Mouse (Mus musculus) kidney, embryonic 16.5 days (tissue): ENCODE results near the gene Pip5k1a. TPM values are rescaled to one million over a fixed set of nuclear protein-coding genes. Genes with fewer than 3 reads are reported as not detected.
"Not testable (repeated sequence)": the region's sequence is repeated elsewhere in the genome, so short reads cannot be mapped to it uniquely, and the experiment has no call there.

Experiments
- ATAC-seq: fragments of 200-750 bp; cut with Nextera tagmentation; 2 replicates; pipeline ENCODE4 v1.8.0; 2017; ENCODE audit warnings: moderate TSS enrichment; ENCODE audit not compliant: low FRiP score, low TSS enrichment
- H3K27ac ChIP-seq: fragments of 300-500 bp; sonication (generic); 2 replicates; pipeline ENCODE4 v1.5.1; 2014; ENCODE audit warnings: low read length
- H3K27me3 ChIP-seq: fragments of 300-500 bp; sonication (generic); 2 replicates; pipeline ENCODE4 v1.6.1; 2014; ENCODE audit warnings: low read length, control low read depth, mixed read lengths; ENCODE audit not compliant: insufficient read depth
- H3K36me3 ChIP-seq: fragments of 300-500 bp; sonication (generic); 2 replicates; pipeline ENCODE4 v1.6.1; 2014; ENCODE audit warnings: low read length, control low read depth, mixed read lengths; ENCODE audit not compliant: insufficient read depth
- H3K4me1 ChIP-seq: fragments of 300-500 bp; sonication (generic); 2 replicates; pipeline ENCODE4 v1.6.1; 2014; ENCODE audit warnings: low read length, control low read depth, mixed read lengths; ENCODE audit not compliant: insufficient read depth
- H3K4me2 ChIP-seq: fragments of 300-500 bp; sonication (generic); replicated peaks from 2 replicates; pipeline ENCODE4 v1.6.1; 2014; ENCODE audit warnings: low read depth, low read length
- H3K4me3 ChIP-seq: fragments of 300-500 bp; sonication (generic); 2 replicates; pipeline ENCODE4 v1.5.1; 2014; ENCODE audit warnings: mild to moderate bottlenecking, low read length
- H3K9ac ChIP-seq: fragments of 300-500 bp; sonication (generic); replicated peaks from 2 replicates; pipeline ENCODE4 v1.6.1; 2014; ENCODE audit warnings: low read length
- H3K9me3 ChIP-seq: fragments of 300-500 bp; sonication (generic); 2 replicates; pipeline ENCODE4 v1.6.1; 2016; ENCODE audit warnings: low read length, control low read depth
- WGBS: fragments of 180-500 bp; shearing (Covaris S2); extraction: QIAGEN DNeasy Blood & Tissue Kit; methylation state at CpG from one replicate; pipeline ENCODE4 v1.1.7; 2014; 5-methylcytosine and 5-hydroxymethylcytosine counted together
- polyA plus RNA-seq: library from polyadenylated mRNA; unstranded; fragments of >200 nt; fragmentation: Nextera tagmentation; extraction: Ambion mirVana; gene quantifications from 2 replicates; pipeline ENCODE4 v1.2.1, GENCODE M21; 2015

The Pip5k1a gene
- polyA plus RNA-seq, 1 experiment from 2014 or later: 24.0 TPM

- Histone ChIP-seq H3K9ac (no peak overlapping the region), H3K27ac (no peak overlapping the region), H3K9me3 (no peaks in the 10 kb centered on the region), H3K27me3 (no peaks in the 10 kb centered on the region), H3K36me3 (peaks cover 11% of the 10 kb centered on the region; the same call in 1 of the 2 replicates), H3K4me1 (peaks cover 4% of the 10 kb centered on the region; the same call in 1 of the 2 replicates), H3K4me2 (no peak overlapping the region), H3K4me3 (no peak overlapping the region)
- no peak for ATAC-seq
- 95% methylated on average over 3 of the region's 3 CpGs for WGBS
Measured at GRCm38 (mm10) chr3:95136336-95136735, 29.6 kb upstream of the Pip5k1a start.

DNA sequence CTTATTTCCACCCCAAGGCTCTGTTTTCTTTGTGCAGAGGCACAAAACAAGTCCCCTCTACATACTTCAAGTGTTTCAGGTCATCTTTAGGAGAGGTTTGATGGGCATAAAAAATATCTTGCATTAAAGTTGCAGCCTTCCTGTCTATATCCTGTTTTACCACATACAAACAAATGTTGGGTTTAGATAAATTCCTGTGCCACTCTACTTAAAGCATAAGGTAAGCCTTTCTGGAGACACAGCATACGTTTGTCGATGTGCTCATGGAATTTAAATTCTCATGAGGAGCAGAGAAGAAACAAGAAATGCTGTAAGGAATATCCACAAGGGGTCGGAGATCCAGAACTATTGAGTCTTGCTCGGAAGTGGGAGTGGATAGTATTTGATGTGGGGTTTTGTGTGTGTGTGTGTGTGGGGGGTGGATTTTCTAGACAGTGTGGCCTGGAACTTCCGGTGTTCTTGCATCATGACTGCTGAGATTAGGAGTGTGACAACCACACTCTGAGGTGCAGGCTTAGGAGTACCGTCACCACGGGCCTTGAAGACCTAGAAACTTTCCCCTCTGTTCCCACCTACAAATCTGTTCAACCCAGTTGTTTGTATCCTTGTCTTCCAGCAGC lies 28.8 kb upstream of the Pip5k1a start:
- Histone ChIP-seq H3K4me1 (peaks cover 4% of the 10 kb centered on the region; the same call in 1 of the 2 replicates), H3K36me3 (peaks cover 11% of the 10 kb centered on the region; the same call in 1 of the 2 replicates), H3K9ac (no peak overlapping the region), H3K4me2 (peak overlapping the region; percentile 57), H3K27me3 (no peaks in the 10 kb centered on the region), H3K4me3 (peak overlapping the region; percentile 41), H3K27ac (no peak overlapping the region), H3K9me3 (no peaks in the 10 kb centered on the region)
- no peak for ATAC-seq
- WGBS: 84% methylated on average over 7 of the region's 7 CpGs

DNA sequence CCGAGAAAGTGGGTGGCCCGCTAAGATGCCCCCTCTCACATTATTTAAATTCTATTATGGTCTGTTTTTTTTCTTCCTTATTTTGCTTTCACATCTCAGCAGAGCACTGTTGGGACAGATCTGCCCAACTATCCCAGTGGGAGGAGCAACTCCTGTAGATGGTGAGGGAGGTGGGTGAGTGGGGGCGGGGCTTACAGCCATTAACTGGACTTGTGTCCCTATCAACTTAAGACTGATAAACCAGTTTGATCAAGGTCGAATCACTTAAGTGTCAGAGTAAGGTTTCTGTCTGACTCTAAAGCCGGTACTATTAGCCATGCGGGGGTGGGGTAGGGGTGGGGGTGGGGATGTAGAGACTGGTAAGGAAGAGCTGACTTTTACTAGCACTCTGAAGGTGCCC lies 28.3 kb upstream of the Pip5k1a start:
- WGBS: 21% methylated on average over 6 of the region's 6 CpGs
- ATAC-seq: 0 out of 2 replicates have a peak, but pooled peaks have one; percentile 24
- Histone ChIP-seq H3K27ac (no peak overlapping the region), H3K4me3 (peak overlapping the region; percentile 41), H3K9ac (peak overlapping the region; percentile 55; the same call in 1 of the 2 replicates), H3K36me3 (peaks cover 5% of the 10 kb centered on the region; the same call in 1 of the 2 replicates), H3K4me2 (peak overlapping the region; percentile 57), H3K4me1 (peaks cover 5% of the 10 kb centered on the region), H3K9me3 (no peaks in the 10 kb centered on the region), H3K27me3 (no peaks in the 10 kb centered on the region)

- H3K4me2 ChIP-seq, H3K27ac ChIP-seq, H3K27me3 ChIP-seq, H3K9ac ChIP-seq, H3K36me3 ChIP-seq, H3K9me3 ChIP-seq: not testable (repeated sequence)
- H3K4me1 ChIP-seq: peaks cover 13% of the 10 kb centered on the region
- peak overlapping the region; percentile 70 for H3K4me3 ChIP-seq
- peak; percentile 60 for ATAC-seq
- WGBS: no CpG with 5 or more reads among the region's 12 CpGs
Measured at GRCm38 (mm10) chr3:95134133-95134532, 27.4 kb upstream of the Pip5k1a start.

GRCm38 (mm10) chr3:95133680-95134101 lies 27.0 kb upstream of the Pip5k1a start, which contains the start of the genes Scnm1 and Lysmd1:
Gene Scnm1 (minus strand): TSS chr3:95134011.
Gene Lysmd1 (plus strand): TSS chr3:95134088.
- Histone ChIP-seq H3K27ac (peak within 1 kb of the TSS; percentile 81), H3K9ac (peak within 1 kb of the TSS; percentile 77), H3K9me3 (no peaks in the 10 kb centered on the region), H3K36me3 (no peaks in the 10 kb centered on the region; the same call in 1 of the 2 replicates), H3K27me3 (no peaks in the 10 kb centered on the region), H3K4me2 (peak within 1 kb of the TSS; percentile 69), H3K4me3 (peak within 1 kb of the TSS; percentile 70), H3K4me1 (peaks cover 16% of the 10 kb centered on the region)
- ATAC-seq: peak; percentile 91
- WGBS: 0% methylated on average over 20 of the region's 20 CpGs

- no peak; the same call in 1 of the 2 replicates for ATAC-seq
- Histone ChIP-seq H3K27ac (no peak overlapping the region; the same call in 1 of the 2 replicates), H3K4me1 (peaks cover 17% of the 10 kb centered on the region), H3K4me2 (peak overlapping the region; percentile 69), H3K9ac (peak overlapping the region; percentile 77), H3K9me3 (no peaks in the 10 kb centered on the region), H3K27me3 (no peaks in the 10 kb centered on the region), H3K36me3 (no peaks in the 10 kb centered on the region; the same call in 1 of the 2 replicates), H3K4me3 (peak overlapping the region; percentile 70)
- 53% methylated on average over 11 of the region's 11 CpGs for WGBS
Measured at GRCm38 (mm10) chr3:95133176-95133575, 26.4 kb upstream of the Pip5k1a start.

GRCm38 (mm10) chr3:95132389-95132788 lies 25.7 kb upstream of the Pip5k1a start:
- H3K27ac ChIP-seq, ATAC-seq, H3K9me3 ChIP-seq, H3K4me2 ChIP-seq, H3K4me3 ChIP-seq, H3K27me3 ChIP-seq, H3K36me3 ChIP-seq, H3K9ac ChIP-seq: not testable (repeated sequence)
- 92% methylated on average over 2 of the region's 2 CpGs for WGBS
- peaks cover 17% of the 10 kb centered on the region for H3K4me1 ChIP-seq

DNA sequence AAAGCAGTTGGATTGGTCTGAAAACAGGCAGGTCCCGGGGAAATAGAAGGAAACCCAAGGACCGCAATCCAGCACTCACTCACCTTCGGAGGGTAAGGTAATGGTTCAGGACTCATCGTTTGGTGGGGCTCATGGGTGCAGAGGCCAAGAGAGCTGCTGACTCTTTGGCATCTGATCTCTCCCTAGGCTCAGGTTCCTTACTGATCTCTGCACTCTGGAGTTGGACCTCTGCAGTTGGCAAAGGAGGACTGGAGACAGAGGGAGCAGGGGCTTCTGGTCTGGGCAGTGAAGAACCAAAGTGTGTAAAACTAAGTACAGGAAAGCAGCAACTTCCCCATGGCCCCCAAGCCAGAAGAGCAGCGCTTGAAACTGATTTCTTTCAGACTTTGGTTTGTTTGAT lies 23.4 kb upstream of the Pip5k1a start:
- Histone ChIP-seq H3K36me3 (no peaks in the 10 kb centered on the region; the same call in 1 of the 2 replicates), H3K4me3 (no peak overlapping the region), H3K27ac (peak overlapping the region; percentile 35), H3K27me3 (no peaks in the 10 kb centered on the region), H3K4me1 (peaks cover 13% of the 10 kb centered on the region), H3K9me3 (no peaks in the 10 kb centered on the region), H3K9ac (no peak overlapping the region), H3K4me2 (no peak overlapping the region)
- WGBS: 60% methylated on average over 5 of the region's 5 CpGs
- no peak for ATAC-seq

DNA sequence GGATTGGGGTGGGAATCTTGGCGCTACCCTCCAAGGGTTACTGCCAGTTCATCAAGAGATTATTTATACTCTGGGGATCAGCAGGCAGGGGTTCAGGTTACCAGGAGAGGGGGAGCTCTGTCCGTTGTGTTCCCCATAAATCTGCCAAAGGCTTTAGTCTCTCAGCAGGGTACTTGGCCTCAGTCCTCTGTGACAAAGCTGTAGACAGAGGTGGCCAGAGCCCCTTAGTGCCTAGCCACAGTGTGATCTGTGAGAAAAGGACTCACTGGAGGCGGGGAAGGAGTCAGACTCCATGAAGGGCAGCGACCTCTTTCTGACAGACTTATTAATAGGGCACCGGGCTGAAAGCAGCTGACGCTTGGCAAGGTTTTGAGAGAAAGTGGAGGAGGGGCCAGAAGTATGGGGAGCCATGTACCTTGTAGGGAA lies 22.5 kb upstream of the Pip5k1a start:
- 10% methylated on average over 6 of the region's 6 CpGs for WGBS
- 0 out of 2 replicates have a peak, but pooled peaks have one; percentile 36 for ATAC-seq
- no peaks in the 10 kb centered on the region; the same call in 1 of the 2 replicates for H3K36me3 ChIP-seq
- H3K4me2 ChIP-seq: no peak overlapping the region
- peaks cover 22% of the 10 kb centered on the region for H3K4me1 ChIP-seq
- H3K27me3 ChIP-seq: no peaks in the 10 kb centered on the region
- H3K27ac ChIP-seq: peak overlapping the region; percentile 5
- peak overlapping the region; percentile 17; the same call in 1 of the 2 replicates for H3K9ac ChIP-seq
- no peak overlapping the region for H3K4me3 ChIP-seq
- no peaks in the 10 kb centered on the region for H3K9me3 ChIP-seq

DNA sequence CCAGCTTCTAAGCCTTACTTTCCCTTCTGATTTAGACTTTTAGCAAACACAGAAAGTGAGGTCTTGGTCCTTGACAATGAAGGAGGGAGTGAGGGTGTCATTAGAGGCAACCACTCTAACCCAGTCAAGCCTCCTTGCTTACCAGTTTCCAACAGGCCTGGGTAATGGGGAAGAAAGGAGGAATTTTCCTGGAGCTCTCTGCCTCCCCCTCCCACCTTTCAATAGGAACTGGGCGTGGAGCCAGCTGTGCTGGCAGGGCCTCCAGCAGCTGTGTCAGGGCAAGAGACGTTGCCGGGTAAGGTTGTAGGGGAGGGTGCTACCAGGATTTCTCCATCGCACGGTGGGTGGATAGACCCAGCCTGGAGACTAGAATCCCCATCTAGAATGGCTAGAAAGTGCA lies 18.2 kb upstream of the Pip5k1a start:
- no peaks in the 10 kb centered on the region for H3K9me3 ChIP-seq
- H3K9ac ChIP-seq: no peak overlapping the region
- H3K4me3 ChIP-seq: no peak overlapping the region
- H3K4me1 ChIP-seq: peaks cover 23% of the 10 kb centered on the region
- H3K4me2 ChIP-seq: no peak overlapping the region
- H3K27ac ChIP-seq: no peak overlapping the region
- WGBS: 36% methylated on average over 5 of the region's 5 CpGs
- H3K27me3 ChIP-seq: no peaks in the 10 kb centered on the region
- H3K36me3 ChIP-seq: peaks cover 25% of the 10 kb centered on the region
- no peak for ATAC-seq
